Mouse (Mus musculus) C2C12 (cell line): ENCODE results near the gene Sugp2.

ENCODE experiments used
- CEBPB ChIP-seq: IDR thresholded peaks from one replicate; pipeline ENCODE4 v1.6.1; 2011; ENCODE audit warnings: low read depth, mild to moderate bottlenecking, control low read depth, moderate library complexity
- CTCF ChIP-seq: IDR thresholded peaks from one replicate; pipeline ENCODE4 v1.5.1; 2011; ENCODE audit not compliant: control insufficient read depth, insufficient read depth, insufficient read length
- MAX ChIP-seq: IDR thresholded peaks from one replicate; pipeline ENCODE4 v1.6.1; 2011; ENCODE audit warnings: mild to moderate bottlenecking, control low read depth
- USF1 ChIP-seq: IDR thresholded peaks from one replicate; pipeline ENCODE4 v1.6.1; 2011; ENCODE audit warnings: low read depth, mild to moderate bottlenecking, control low read depth, moderate library complexity

DNA sequence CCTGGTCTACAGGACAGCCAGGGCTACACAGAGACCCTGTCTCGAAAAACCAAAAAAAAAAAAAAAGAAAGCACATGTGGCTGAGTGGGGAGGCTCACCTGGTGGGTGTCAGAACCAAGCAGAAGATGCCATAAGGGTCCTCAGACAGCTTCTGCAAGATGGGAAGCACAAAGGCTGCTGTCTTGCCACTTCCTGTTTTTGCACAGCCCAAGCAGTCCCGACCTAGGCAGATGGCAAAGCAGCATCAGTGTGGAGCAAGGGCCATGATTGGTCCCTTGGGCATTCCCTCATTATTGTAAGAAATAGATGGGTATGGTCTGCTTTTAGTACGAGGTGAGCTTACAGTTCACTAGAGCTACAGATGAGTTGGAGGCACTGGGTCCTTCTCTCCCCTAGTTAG, 66.9 kb downstream of the Sugp2 start:
- TF ChIP-seq CTCF (no peak), USF1 (no peak), CEBPB (no peak), MAX (no peak)
